Mouse (Mus musculus) CD4-positive, CD25-positive, alpha-beta regulatory T cell, adult 2 months (primary cell): ENCODE data around the gene Robo1.

Experiments used
- DNase-seq: peaks from one replicate; pipeline ENCODE4 v3.0.0-alpha.2; 2012; ENCODE audit warnings: low read depth, low spot score

The Robo1 gene

DNA sequence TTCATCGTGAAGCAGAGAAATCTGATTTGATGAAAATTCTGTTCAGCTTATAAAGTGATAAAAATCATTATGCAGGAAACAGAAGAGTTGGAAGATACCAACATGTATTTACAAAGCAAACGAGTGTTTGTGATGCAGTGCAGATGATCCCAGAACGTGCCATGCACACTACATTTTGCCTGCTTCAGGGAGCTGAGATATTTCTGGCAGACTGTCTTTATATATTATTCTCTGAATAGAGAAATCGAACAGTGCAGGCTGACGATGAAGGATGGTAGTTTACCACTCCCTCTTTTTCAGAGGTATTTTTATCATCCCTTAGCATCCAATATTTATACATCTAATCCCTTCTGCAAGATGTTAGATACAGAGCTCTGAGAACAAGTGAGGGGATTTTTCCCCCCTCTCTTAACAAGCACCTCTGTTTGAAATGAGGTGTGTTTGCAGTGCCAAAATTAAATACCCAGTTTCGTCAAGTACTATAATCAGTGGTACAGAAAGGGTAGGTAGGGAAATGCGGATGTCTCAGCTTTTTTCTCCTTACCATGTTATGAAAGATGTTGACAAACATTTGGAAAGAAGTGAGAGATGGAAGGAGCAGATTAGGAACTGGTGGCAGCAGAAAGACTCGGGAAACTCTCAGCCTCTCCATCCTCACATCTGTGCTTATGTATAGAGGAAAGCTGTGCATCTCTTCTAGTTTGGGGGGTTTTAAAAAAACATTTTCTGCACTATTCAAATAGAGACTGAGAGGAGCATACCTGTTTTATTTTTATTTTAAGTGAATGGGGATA, at the start of gene Robo1:
Gene Robo1 (plus strand): TSS at position 770 of the 794 bp plus-strand sequence.
- no peak for DNase-seq

DNA sequence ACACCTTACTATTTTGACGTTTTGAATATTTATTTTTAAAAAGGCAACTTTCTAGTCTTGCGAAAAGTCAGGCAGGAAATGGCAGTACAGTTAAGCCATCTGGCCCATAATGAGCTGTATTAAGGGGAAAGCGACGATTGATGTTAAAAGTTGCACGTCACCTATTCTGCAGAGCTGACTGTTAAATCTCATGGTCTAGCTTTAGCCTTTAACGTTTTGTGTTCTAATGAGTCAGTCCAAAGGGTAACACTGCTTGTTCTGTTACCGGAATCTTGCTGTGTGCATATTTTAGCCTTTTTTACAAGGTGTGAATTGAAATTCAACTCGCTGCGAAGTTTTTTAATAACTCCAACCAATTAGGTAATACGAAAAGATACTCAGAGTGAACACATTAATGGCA, 40.3 kb upstream of the Robo1 start:
- no peak for DNase-seq

DNA sequence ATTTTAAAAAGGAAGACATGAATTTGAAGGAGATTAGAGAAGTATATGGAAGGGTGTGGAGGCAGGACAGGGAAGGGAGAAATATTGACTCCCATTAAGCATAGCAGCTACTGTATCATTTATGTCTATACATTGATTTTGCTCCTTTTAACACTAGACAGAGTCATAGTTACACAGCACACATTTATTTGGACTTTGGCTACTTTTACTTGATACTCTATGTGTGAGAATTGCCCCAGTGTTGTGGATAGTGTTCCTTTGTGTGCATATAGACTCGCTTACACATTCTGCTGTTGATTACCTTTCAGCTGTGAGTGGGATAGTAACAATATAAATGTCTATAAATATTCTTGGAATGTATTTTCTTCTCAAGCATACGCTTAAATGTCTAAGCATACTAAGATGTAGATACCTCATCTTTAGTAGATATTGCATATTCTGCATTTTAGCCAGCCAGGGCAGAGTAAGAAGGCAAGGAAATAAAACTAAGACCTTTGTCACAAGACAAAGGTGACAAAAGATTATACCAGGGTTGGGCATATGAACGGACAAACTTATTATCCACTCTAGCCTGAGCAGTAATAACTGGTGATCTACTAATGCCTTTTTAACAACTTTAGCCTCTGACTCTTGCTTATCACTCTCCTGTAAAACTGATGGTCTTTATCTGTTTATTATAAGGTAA, 31.6 kb upstream of the Robo1 start:
- DNase-seq, result no peak

DNA sequence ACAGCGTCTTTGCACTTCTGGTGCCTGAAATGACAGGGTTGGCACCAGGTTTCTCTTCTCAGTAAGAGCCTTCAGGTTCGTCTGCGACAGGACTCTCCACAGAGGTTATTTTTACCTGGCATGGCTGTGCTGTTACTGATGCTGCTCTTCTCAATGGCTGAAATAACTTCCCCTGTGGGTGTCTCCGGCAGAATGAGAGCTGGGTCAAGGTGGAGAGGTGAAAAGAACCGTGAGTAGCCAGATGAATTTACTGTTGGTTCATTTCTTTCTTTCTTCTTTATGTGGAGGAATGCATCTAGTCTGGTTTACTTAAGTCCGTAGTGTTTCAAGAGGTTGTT, 194 bp downstream of the Robo1 start:
- DNase-seq, result no peak

DNA sequence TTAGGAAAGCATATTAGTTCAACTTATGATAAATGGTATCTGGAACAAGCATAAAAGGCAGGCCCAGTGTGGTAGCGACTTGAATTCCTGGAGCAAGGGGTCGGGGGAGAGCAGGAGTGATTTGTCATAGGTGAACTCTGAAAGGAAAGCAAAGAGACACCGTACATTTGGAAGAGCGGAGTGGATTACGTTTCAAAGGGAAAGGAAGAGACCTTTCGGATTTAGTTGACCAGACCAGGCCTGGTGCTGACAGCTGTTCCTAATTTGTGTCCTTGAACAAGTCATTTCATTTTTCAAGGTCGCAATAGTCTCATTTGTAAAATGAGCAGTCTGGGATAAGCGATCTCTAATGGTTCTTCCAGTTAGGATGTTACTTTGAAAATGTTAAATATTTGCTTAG, 19.2 kb downstream of the Robo1 start:
- DNase-seq, result no peak

DNA sequence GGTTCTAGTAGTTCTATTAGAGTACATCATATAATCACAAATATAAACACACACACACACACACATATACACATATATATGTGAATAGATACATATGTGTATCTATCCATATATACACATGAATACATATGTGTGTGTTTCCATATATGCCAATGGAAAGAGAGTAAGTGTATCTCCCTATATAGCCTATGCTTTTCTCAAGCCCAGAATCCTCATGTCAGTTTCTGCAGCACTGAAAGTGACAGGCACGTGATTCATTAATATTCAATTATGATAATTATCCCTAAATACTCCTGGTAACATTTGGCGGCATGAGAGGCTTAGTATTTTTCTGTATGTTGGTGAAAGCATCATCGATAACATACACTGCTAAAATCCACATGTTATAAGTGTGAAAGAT, 20.5 kb downstream of the Robo1 start:
- no peak for DNase-seq

DNA sequence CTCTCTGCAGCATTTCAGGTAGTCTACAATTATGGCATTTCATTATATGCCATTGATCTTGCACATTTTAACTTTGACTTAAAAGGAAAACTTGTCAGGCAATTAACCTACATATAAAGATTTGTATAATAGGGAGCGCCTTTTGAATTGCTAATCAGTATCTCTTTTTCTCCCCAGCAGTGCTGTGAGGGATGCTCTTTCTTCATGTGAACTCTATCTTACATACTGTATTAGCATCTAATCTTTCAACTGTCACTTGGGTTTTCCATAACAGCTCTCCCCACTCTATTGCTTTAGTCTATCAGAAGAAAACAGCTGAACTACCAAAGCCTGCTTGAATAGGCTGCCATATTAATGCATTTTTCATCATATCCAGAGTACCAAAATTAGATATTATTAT, 29.7 kb downstream of the Robo1 start:
- DNase-seq, result no peak

DNA sequence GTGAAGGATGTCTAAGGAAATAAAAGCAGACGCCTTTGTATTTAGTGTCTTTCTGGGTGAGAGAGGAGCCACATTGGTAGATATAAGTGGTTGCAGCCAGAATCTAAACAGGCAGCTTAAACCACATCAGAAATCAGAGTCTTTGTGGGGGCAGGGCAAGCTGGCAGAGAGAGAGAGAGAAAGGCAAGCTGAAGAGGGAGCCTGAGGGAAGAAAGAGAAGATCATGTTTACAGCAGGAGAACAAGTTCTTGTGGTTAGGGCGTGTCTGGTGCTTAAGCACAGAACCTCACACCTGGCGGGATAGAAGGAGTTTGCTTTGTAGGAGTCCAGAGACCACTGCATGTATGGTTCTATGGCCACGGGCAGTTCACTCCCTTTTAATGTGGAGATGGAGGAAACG, 42.3 kb downstream of the Robo1 start:
- peak; percentile 1 for DNase-seq

DNA sequence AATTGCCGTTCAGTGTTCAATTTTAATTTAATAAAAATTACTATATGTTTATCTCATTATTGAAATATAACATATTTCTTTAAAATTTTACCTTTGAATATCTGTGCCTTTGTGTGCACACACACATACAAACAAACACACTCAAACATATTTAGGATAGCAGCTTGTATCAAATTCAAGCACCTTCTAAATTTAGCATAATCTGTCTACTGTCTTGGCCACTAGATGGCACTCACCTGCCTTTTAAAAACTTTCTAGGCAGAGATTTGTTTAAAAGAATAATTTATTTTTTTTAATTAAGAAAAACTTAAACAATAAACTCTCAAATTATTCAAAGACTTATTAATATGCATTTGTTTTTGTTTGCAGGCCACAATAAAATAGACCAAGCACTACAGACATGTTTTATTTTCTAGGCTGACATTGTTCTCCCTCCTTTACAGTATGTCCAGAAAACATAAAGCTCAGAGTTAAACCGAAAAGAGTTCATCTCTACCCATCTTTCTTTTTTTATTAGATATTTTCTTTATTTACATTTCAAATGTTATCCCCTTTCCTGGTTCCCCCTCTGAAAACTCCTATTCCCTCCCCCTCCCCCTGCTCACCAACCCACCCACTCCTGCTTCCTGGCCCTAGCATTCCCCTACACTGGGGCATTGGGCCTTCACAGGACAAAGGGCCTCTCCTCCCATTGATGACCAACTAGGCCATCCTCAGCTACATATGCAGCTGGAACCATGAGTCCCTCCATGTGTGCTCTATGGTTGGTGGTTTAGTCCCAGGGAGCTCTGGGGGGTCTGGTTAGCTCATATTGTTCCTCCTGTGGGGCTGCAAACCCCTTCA, 48.6 kb downstream of the Robo1 start:
- peak; percentile 3 for DNase-seq

DNA sequence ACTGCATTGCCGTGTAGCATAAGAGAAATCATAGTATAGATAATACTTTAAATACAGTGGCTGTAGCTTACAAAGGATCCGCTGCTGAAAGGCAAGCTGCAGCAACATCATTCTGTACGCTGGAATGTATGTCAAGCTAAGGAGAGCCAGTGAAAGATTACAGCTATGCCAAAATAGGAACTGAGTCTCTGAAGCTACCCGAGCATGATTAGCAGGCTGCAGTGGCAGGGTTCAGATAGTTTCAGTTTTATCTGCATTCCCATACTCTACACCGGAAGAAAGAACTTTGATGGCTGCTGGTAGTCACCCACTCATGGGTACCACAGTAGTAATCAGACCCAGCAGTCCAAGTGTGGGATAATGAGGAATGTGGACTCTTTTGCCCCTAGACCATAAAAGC, 68.8 kb downstream of the Robo1 start:
- DNase-seq, result no peak

DNA sequence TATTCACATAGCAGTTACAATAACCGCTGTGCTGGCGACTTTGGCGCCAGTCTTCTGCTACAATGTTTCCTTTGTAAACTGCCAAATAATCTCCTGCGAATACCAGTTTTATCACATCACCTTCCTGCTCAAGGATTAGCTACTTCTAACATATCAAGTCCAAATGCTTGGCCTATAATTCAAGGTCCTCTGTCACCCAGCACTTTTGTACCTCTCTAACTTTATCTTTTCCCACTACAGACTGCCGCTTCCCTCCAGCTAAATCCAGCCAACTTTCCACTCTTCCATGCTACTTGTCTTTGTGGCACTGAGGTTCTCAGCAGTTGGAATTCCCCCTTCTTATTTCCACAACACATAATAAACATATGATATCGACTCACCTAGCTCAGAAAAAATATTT, 73.7 kb downstream of the Robo1 start:
- no peak for DNase-seq

DNA sequence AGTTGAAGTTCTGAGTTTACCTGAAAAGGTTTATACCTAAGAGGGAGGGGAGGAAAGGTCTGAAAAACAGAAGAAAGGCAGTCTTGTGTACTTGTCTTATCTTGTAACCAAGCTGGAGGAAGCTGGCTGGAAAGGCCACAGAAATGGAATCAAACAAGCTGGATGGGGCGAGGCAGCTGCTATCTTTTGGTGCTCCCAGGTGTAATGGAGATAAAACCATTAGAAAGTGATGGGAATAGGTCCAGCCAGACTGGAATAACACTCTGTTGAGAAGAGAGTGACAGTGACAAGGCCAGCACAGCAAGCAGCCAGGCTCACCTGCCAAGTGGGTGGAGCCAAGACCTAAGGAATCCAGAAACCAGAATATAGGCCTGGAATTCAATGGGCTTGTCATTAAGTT, 75.5 kb downstream of the Robo1 start:
- DNase-seq, result no peak

DNA sequence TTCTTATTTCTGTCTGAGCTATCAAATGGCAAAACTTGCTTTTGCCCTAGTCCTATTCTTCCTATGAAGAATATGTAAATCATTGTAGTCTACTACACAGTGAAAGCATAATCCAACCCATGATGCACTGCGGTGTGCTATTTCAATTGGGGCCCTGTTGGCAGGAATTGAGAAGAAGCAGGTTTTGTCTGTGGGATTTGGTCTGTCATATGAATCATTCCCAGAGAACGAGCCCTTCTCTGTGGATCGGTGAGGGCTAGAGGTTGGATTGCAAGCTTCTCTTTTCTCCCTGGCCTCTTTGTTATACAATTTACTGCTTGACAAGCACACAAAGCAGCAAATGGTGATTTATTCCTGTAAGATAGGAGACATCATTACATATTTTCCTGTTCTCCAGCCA, 85.4 kb downstream of the Robo1 start:
- DNase-seq, result no peak

DNA sequence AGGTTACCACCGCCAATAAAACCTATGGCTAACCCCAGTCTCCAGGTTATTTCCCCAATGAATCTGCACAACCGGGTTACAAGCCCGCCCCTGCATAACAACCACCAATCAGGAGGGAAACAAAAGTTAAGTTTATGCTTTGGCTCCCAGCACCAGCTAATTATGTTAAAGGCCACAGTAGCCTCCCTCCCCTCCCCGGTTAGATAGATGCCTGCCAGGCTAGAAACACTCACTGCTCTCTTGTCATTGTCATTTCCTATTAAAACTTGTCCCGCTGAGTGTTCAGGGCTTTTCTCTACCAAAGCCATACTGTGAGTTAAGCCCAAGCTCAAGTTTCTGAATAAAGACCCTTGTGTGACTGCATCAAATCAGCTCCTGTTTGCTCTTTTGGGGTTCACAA, 90.7 kb downstream of the Robo1 start:
- no peak for DNase-seq

DNA sequence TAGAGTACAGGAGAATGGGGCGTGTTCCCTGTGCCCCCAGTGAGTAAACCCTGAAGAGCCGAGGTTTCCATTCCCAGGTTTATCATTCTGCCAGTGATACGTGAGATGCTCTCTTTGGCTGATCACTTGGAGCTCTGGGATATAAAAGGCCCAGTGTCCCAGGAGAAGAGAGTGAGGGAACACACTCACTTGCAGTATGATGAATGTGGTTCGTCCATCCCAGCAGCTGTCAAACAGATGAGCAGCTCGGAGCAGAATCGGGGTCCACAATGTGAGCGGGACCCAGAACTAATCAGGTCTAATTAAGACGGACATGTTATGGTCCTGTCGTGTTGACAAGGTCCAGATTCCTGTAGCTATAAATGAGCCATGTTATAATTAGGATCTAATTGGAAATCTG, 94.3 kb downstream of the Robo1 start:
- DNase-seq, result no peak

DNA sequence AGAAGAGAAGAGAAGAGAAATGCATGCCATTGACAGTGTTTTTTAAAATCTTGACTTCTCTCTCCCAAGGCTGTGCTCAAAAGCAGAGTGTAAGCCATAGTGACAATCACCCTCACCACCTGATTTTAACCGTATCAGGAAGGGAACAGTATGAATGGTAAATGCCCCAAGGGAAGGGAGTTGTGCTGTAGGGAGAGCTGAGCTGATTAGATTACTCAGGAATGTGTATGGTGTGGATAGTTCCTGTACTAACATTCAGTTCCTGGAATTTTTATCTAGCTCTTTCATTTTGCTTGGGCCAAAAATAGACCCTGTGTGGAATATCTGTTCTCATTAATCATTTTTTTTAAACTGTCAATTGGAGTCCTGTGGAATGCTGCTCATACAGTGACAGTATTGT, 101.7 kb downstream of the Robo1 start:
- no peak for DNase-seq

DNA sequence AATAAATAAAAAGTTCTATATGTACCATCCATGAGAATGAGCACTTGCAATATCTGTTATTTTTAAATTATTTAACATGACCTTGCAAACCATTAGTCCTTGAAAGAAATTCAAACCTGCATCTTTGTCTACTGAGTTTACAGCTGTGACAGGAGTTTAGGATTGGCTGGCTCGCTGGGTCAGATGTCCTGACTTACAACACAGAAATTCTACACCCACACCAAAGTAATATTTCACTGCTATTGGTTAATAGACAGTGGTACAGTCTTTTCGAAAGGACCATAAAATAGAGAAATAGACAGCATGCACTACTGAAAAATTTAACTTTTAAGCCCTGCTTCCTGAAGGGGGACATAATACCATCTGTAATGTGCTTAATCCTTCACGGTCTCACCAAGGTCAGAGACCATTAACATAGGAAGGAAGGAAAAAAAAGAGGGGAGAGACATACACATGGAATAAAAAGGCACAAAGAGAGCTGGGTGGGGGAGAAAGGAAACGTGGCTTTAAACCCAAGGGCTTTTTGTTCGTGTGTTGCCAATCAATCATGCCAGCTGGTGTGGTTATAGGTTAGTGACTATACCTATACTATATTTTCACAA, 103.7 kb downstream of the Robo1 start:
- no peak for DNase-seq

DNA sequence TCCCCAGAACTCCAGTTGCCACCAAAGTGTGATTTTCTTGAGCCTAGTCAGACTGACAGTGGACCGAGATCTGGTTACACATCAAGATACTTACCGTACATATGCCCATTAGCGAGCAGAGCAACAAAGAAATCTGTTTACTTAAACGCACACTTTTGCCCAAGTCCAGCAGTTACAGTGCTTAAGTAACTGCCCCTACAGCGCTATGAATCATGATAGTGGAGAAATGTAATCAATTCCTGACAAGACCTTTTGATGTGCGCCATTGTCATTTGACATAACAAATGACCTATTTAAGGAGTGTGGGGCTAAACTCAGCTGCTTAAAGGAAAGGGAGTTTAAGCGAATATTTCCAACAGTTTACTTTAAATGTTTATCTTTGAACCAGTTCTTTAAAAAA, 104.8 kb downstream of the Robo1 start:
- DNase-seq, result no peak

DNA sequence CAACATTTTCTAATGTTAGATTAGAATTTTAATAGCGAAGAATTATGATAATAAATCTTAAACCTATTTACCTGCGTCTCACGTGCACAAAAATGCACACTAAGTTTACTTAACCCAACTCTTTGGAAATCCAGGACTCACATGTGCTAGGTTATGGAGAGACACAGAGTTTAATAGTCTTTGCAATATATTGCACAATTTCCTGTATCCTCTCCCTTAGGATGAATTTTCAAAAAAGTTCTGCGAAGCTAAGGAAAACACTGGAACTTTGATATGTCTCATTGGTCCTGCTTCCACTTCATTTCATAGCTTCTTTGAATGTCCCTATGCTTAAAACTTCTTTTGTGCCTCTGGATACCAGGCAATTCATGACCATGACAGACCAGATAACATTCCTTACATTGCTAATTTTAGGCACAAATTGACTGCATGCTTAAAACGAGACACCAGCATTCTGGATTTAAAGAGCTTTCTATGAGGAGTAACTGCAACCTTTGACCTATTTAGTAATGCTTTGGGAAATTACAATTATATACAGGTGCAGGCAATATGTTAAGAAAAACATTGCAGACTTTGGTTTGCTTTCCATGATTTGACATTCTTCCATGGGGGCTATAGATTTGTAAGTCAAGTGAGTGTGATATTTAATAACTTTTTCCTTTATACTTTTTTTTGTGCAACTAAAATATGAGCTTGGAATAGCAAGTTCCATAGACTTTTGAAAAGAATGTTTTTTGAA, 111.4 kb downstream of the Robo1 start:
- DNase-seq, result no peak

DNA sequence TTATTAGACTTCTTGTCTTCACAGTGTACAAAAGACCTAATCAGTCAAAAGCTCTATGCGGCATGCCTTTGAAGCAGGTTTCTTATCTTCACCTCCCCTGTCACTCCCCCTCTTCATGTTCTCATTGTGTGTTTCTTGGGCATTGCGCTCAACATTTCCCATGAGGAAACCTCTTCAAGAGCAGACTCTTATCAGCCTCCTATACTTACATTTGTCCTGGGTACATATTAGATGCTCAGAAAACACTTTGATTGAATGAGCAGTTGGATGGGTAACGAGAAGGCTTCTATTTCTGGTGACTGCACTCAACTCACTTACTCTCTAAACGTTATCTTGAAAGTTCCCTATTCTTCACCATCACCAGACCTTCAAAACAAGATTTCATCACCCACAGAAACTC, 114.3 kb downstream of the Robo1 start:
- DNase-seq, result no peak

DNA sequence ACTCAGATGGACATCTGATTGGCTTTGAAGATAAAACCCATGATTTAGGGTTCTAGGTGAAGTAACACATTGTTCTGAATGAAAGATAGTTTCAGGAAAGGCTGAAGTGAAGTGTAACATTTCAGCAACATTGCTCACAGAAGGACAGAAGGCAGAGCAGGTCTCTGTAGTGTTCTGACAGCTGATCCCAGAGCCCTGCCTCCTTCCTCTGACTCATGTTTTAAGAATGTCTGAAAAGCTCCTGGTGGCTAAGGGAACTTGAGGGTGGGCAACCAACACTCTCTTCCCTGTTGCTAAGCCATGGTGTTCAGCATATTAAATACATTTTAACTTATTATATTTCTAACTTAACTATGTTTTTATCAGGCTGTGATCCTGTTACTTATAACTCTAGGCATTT, 126.3 kb downstream of the Robo1 start:
- no peak for DNase-seq
